Mouse (Mus musculus) heart, embryonic 10.5 days (tissue): ENCODE measurements around the gene Ttc7b. TPM values are rescaled to one million over a fixed set of nuclear protein-coding genes. Genes with fewer than 3 reads are reported as not detected.

Experiments
- DNase-seq: peaks from one replicate; pipeline ENCODE4 v3.0.0-alpha.2; 2017; ENCODE audit warnings: low spot score
- H3K27ac ChIP-seq: fragments of 300-500 bp; sonication (generic); 2 replicates; pipeline ENCODE4 v1.5.1; 2016; ENCODE audit warnings: mild to moderate bottlenecking
- H3K27me3 ChIP-seq: fragments of 300-500 bp; sonication (generic); 2 replicates; pipeline ENCODE4 v1.6.1; 2016; ENCODE audit warnings: mild to moderate bottlenecking; ENCODE audit not compliant: poor library complexity, insufficient read depth, severe bottlenecking
- H3K36me3 ChIP-seq: fragments of 300-500 bp; sonication (generic); 2 replicates; pipeline ENCODE4 v1.6.1; 2016; ENCODE audit warnings: mild to moderate bottlenecking, moderate library complexity
- H3K4me1 ChIP-seq: fragments of 300-500 bp; sonication (generic); 2 replicates; pipeline ENCODE4 v1.6.1; 2016; ENCODE audit warnings: mild to moderate bottlenecking
- H3K4me3 ChIP-seq: fragments of 300-500 bp; sonication (generic); 2 replicates; pipeline ENCODE4 v1.5.1; 2016; ENCODE audit warnings: mild to moderate bottlenecking, moderate library complexity
- H3K9me3 ChIP-seq: fragments of 300-500 bp; sonication (generic); 2 replicates; pipeline ENCODE4 v1.6.1; 2016; ENCODE audit warnings: mild to moderate bottlenecking, moderate library complexity
- WGBS: fragments of 180-500 bp; shearing (Covaris S2); methylation state at CpG from one replicate; pipeline ENCODE4 v1.1.7; 2016; 5-methylcytosine and 5-hydroxymethylcytosine counted together
- polyA plus RNA-seq: library from polyadenylated mRNA; unstranded; fragments of >200 nt; fragmentation: Nextera tagmentation; extraction: Ambion mirVana; gene quantifications from 2 replicates; pipeline ENCODE4 v1.2.1, GENCODE M21; 2016

Gene Ttc7b
- polyA plus RNA-seq, 1 experiment from 2014 or later = 5.9 TPM

- no peak overlapping the region for H3K27ac ChIP-seq
- WGBS = 65% methylated on average over 9 of the region's 9 CpGs
Measured at GRCm38 (mm10) chr12:100419946-100420874, 100.4 kb downstream of the Ttc7b start.

DNA sequence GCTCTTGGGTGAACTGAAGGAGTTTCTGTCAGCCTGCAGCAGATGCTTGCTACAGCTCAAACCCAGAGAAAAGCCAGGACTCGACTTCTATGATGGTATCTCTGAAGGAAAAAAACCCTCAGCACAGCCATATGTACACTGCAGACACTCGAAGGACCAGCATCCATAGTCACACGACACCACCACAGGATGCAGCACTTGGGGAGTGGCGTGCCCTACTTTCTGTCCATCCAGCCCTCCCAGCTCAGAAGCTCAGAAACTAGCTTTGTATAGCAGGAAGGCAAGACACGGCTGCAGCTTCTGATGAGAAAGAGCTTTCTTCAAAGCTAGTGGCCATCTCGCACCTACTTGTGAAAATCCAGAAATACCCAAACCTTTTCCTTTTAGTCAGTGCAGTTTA is 104.8 kb downstream of the Ttc7b start:
- Histone ChIP-seq H3K27me3 (no peaks in the 10 kb centered on the region), H3K27ac (no peak overlapping the region), H3K9me3 (no peaks in the 10 kb centered on the region), H3K36me3 (peaks cover 20% of the 10 kb centered on the region), H3K4me1 (peaks cover 20% of the 10 kb centered on the region), H3K4me3 (no peak overlapping the region)
- no peak for DNase-seq
- WGBS = 66% methylated on average over 6 of the region's 6 CpGs

More at GRCm38 (mm10) chr12:100419946-100420874, 100.4 kb downstream of the Ttc7b start:
- no peak for DNase-seq
- no peaks in the 10 kb centered on the region for H3K9me3 ChIP-seq
- H3K4me3 ChIP-seq = no peak overlapping the region
- no peaks in the 10 kb centered on the region for H3K36me3 ChIP-seq
- H3K4me1 ChIP-seq = peaks cover 21% of the 10 kb centered on the region; the same call in 1 of the 2 replicates
- no peaks in the 10 kb centered on the region for H3K27me3 ChIP-seq

DNA sequence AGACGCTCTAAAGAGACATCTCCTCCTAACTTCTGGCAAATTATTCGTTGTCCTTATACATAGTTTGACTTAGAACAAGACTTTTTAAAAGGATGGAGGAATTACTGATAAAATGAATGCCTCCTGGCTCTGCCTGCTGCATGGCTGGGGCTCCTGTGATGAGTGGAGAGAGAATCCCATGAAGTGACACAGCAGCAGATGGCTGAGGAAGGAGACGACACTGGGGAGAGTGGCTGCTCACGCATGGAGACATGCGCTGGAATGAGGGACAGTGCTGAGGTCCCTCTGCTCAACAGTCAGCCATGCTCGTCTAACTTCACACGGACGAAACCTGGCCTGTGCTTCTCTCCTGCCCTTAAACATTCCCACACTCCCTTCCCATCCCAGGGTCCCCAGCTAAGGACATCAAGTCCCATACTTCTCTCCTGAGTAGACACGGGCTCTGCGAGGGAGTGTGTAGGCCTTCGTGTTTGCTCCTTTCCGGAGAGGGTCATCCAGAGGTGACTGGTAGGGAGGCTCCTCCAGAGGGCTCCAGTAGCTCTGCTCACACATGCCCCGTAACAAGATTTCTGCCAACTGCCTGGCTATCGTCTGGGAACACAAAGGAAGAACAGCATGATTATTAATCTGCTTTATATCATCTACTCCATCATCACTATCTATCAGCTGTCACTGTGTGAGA is 105.8 kb downstream of the Ttc7b start:
- WGBS = 74% methylated on average over 14 of the region's 14 CpGs
- Histone ChIP-seq H3K27me3 (no peaks in the 10 kb centered on the region), H3K36me3 (peaks cover 20% of the 10 kb centered on the region), H3K9me3 (no peaks in the 10 kb centered on the region), H3K4me3 (no peak overlapping the region), H3K27ac (peak overlapping the region; percentile 73), H3K4me1 (peaks cover 12% of the 10 kb centered on the region)
- no peak for DNase-seq

DNA sequence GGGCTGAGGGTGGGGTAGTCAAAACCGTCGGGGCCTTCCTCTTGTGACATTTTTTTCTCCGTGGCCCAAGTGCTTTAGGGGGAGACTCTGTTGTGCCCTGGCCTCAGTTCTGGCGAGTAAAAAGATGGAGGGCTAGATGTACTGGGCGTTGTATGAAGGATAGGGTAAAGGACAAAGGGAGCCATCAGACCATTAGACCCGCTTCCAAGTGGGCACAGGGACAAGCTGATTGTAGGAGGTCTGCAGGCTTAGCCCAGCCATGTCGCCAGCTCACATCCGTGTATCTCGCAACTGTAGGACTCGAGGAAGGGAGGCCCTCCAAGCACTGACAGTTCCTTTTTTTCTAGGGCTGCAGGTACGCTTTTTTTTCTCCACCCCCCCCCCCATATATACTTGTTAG is 111.9 kb downstream of the Ttc7b start:
- H3K36me3 ChIP-seq = peaks cover 13% of the 10 kb centered on the region; the same call in 1 of the 2 replicates
- H3K4me3 ChIP-seq = no peak overlapping the region
- no peak overlapping the region for H3K27ac ChIP-seq
- H3K27me3 ChIP-seq = no peaks in the 10 kb centered on the region
- H3K9me3 ChIP-seq = no peaks in the 10 kb centered on the region
- no peak for DNase-seq
- peaks cover 15% of the 10 kb centered on the region; the same call in 1 of the 2 replicates for H3K4me1 ChIP-seq
- WGBS = 85% methylated on average over 11 of the region's 11 CpGs

GRCm38 (mm10) chr12:100408143-100408542 is 112.5 kb downstream of the Ttc7b start:
- 84% methylated on average over 8 of the region's 8 CpGs for WGBS
- H3K4me3 ChIP-seq = no peak overlapping the region
- DNase-seq = no peak
- no peaks in the 10 kb centered on the region for H3K9me3 ChIP-seq
- no peaks in the 10 kb centered on the region for H3K27me3 ChIP-seq
- peaks cover 15% of the 10 kb centered on the region; the same call in 1 of the 2 replicates for H3K4me1 ChIP-seq
- H3K36me3 ChIP-seq = peaks cover 17% of the 10 kb centered on the region; the same call in 1 of the 2 replicates
- no peak overlapping the region for H3K27ac ChIP-seq

DNA sequence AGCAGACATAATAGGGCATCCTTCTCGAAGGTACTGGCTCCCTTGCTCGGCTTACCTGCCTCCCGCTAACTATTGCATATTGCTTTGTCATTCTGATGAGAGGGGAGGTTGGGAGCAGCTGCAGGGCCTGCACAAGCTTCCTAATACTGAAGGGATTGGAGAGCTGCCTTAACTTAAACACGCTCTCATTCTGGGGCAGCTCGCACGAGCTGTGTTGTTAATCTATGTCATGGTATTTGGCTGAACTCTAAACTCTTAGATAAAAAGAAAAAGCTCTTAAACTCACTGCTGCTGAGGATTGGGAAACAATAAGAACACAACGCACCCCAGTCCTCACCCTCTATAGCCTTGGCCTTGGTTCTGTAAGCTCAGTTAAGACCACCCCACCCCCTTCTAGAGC is 113.3 kb downstream of the Ttc7b start:
- no peaks in the 10 kb centered on the region for H3K27me3 ChIP-seq
- H3K9me3 ChIP-seq = no peaks in the 10 kb centered on the region
- no peak overlapping the region for H3K4me3 ChIP-seq
- H3K4me1 ChIP-seq = peaks cover 15% of the 10 kb centered on the region; the same call in 1 of the 2 replicates
- peaks cover 19% of the 10 kb centered on the region for H3K36me3 ChIP-seq
- DNase-seq = no peak
- 66% methylated on average over 7 of the region's 7 CpGs for WGBS
- no peak overlapping the region for H3K27ac ChIP-seq

DNA sequence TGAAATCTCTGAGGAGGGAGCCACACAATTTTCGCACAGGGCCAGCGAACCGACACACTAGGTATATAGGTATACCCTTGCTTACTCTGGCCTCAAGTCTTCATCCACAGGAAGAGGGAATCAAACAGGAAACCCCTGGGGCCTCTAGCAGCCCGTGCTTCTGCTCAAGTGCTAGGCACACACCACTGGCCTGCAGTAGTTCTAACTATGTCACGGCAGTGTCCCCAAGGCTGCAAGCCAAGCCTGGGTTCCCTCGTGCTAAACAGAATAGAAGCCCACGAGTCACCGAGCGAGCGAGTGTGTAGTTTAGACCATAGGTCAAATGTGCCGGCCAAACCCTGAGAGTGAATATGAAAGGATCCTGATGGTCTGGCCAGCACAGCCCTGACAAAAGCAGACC is 114.5 kb downstream of the Ttc7b start:
- Histone ChIP-seq H3K4me1 (peaks cover 15% of the 10 kb centered on the region; the same call in 1 of the 2 replicates), H3K9me3 (no peaks in the 10 kb centered on the region), H3K4me3 (no peak overlapping the region), H3K36me3 (peaks cover 31% of the 10 kb centered on the region), H3K27me3 (no peaks in the 10 kb centered on the region), H3K27ac (no peak overlapping the region)
- WGBS = 81% methylated on average over 11 of the region's 11 CpGs
- no peak for DNase-seq

GRCm38 (mm10) chr12:100405512-100406030 is 115.1 kb downstream of the Ttc7b start:
- H3K4me1 ChIP-seq = peaks cover 15% of the 10 kb centered on the region; the same call in 1 of the 2 replicates
- no peaks in the 10 kb centered on the region for H3K27me3 ChIP-seq
- H3K27ac ChIP-seq = no peak overlapping the region
- H3K9me3 ChIP-seq = no peaks in the 10 kb centered on the region
- no peak for DNase-seq
- no peak overlapping the region for H3K4me3 ChIP-seq
- H3K36me3 ChIP-seq = peaks cover 35% of the 10 kb centered on the region
- WGBS = 82% methylated on average over 8 of the region's 8 CpGs

GRCm38 (mm10) chr12:100404430-100404829 is 116.2 kb downstream of the Ttc7b start:
- Histone ChIP-seq H3K27ac (no peak overlapping the region), H3K27me3 (no peaks in the 10 kb centered on the region), H3K36me3 (peaks cover 40% of the 10 kb centered on the region), H3K9me3 (no peaks in the 10 kb centered on the region), H3K4me3 (no peak overlapping the region), H3K4me1 (peaks cover 15% of the 10 kb centered on the region; the same call in 1 of the 2 replicates)
- DNase-seq = no peak
- whole genome bisulfite sequencing = 77% methylated on average over 3 of the region's 3 CpGs

DNA sequence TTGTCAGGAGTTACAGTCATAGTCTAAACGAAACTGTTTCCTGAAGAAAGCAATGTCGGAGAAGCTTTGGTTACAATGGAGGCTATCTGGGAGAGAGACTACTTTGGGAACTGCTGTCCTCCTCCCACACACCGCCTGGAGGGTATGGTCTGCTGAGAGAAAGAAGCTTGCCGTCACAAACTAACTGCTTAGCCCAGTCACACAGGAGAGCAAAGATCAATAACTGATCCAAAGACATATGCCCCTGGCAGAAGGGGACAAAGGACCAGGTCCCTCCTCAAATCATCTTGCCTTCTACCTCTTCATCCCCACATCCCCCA is 117.7 kb downstream of the Ttc7b start:
- peaks cover 48% of the 10 kb centered on the region for H3K36me3 ChIP-seq
- no peaks in the 10 kb centered on the region for H3K27me3 ChIP-seq
- H3K4me3 ChIP-seq = no peak overlapping the region
- no peak for DNase-seq
- WGBS = 82% methylated on average over 4 of the region's 4 CpGs
- no peak overlapping the region for H3K27ac ChIP-seq
- H3K9me3 ChIP-seq = no peaks in the 10 kb centered on the region
- peaks cover 10% of the 10 kb centered on the region; the same call in 1 of the 2 replicates for H3K4me1 ChIP-seq

DNA sequence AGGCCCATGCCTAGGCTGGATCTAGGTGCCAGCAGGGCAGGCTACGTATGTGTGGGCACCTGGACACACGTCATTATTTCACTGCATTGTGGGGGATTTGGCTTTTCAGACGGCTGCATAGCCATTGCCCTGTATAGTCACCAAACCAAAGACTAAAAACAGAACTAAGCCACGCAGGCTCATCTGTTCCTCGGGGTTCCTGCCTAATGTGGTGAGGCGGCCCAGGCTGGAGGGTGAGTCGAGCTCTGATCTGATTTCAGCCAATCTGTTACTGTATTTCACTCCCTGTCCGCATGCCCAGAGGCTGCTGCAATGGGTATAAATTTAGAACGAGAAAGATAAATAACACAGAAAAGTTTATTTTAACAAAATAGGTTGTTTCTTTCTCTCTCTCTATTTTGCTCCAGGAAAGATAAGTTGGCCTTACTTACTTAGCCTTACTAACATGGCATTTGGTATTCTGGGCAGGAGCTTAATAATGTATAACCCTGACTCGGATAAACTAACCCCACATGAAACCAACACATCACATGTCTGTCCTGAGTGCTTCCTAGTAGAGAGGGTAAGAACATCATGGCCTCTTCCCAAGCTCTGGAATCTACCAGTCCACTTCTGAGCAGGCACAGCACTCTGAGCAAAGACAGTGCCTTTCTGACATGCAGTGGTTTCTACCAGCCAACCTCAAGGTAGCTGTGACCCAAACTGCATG is 118.2 kb downstream of the Ttc7b start:
- Histone ChIP-seq H3K27me3 (no peaks in the 10 kb centered on the region), H3K36me3 (peaks cover 48% of the 10 kb centered on the region), H3K9me3 (no peaks in the 10 kb centered on the region), H3K4me1 (peaks cover 10% of the 10 kb centered on the region; the same call in 1 of the 2 replicates), H3K4me3 (no peak overlapping the region), H3K27ac (no peak overlapping the region)
- 86% methylated on average over 10 of the region's 10 CpGs for WGBS
- DNase-seq = no peak

DNA sequence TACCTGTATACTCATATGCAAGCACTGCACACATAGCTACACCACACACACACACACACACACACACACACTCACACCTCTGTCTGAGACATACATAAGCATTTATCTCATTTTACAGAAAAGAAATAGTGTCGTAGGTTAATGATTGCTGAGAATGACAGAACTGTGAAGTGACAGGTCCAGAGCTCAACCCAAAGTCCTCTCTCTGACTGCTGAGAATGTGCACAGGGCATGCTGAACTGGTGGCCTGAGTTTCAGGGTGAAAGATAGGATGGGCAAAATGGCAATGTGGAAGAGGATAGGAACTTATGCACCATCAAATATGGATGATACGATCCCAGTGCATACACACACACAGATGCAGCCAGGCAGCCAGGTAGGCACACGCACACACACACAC is 120.5 kb downstream of the Ttc7b start:
- Histone ChIP-seq H3K9me3 (no peaks in the 10 kb centered on the region), H3K4me3 (no peak overlapping the region), H3K4me1 (no peaks in the 10 kb centered on the region), H3K27me3 (no peaks in the 10 kb centered on the region), H3K36me3 (peaks cover 47% of the 10 kb centered on the region), H3K27ac (no peak overlapping the region)
- no peak for DNase-seq
- WGBS = 89% methylated on average over 3 of the region's 3 CpGs
